ENCODE assay signal across 9 mouse cellular contexts in genomic region chr7:44501563-44502115, GRCm38 (mm10). TPM values are rescaled to one million over a fixed set of nuclear protein-coding genes. Genes with fewer than 3 reads are reported as not detected.
DNase-seq lines count a peak whose midpoint lies in the region; ATAC-seq lines count a peak whose summit lies in the region.
"Had no signal": no experiment of that assay in that cellular context is flagged by ENCODE, and none has a peak within 500 bp of the region (broad histone marks: within the 10 kb centered on the region; RNA-seq: fewer than 3 reads in every experiment).

No protein-coding gene starts in this region.

- ATAC-seq in forebrain, embryonic 13.5 days, result peak; percentile 60; the same call in 1 of the 2 replicates
- peak; percentile 33; the same call in 1 of the 2 replicates for ATAC-seq in lung, embryonic 15.5 days (ENCODE audit: borderline replicate concordance, extremely low read depth, low FRiP score, low TSS enrichment)

- H3K4me3 ChIP-seq in forebrain, embryonic 13.5 days, result no peak overlapping the region
- H3K4me3 ChIP-seq in lung, embryonic 15.5 days, result no peak overlapping the region
- H3K4me3 ChIP-seq: hindbrain, embryonic 15.5 days had no signal

- H3K9ac ChIP-seq in forebrain, embryonic 13.5 days, result 0 out of 2 replicates have a peak overlapping the region, but pooled peaks have one; percentile 1
- H3K9ac ChIP-seq in lung, embryonic 15.5 days, result no peak overlapping the region
- H3K9ac ChIP-seq: hindbrain, embryonic 15.5 days had no signal

- H3K36me3 ChIP-seq in forebrain, embryonic 13.5 days (ENCODE audit: poor library complexity, severe bottlenecking), result no peaks in the 10 kb centered on the region
- H3K36me3 ChIP-seq in lung, embryonic 15.5 days, result no peaks in the 10 kb centered on the region
- H3K36me3 ChIP-seq: hindbrain, embryonic 15.5 days had no signal

- 39% methylated on average over 5 of the region's 5 CpGs for WGBS in forebrain, embryonic 13.5 days
- WGBS in lung, embryonic 15.5 days, result 30% methylated on average over 5 of the region's 5 CpGs

- peaks cover 11% of the 10 kb centered on the region for H3K4me1 ChIP-seq in forebrain, embryonic 13.5 days
- peaks cover 8% of the 10 kb centered on the region; the same call in 1 of the 2 replicates for H3K4me1 ChIP-seq in lung, embryonic 15.5 days

- H3K27ac ChIP-seq in forebrain, embryonic 13.5 days, result no peak overlapping the region
- no peak overlapping the region for H3K27ac ChIP-seq in lung, embryonic 15.5 days
- H3K27ac ChIP-seq: hindbrain, embryonic 15.5 days had no signal

- peak; percentile 77 for DNase-seq in 3T3-L1 (ENCODE audit: low read depth, low spot score)
- DNase-seq in CD4-positive helper T cell, adult 2 months (ENCODE audit: low read depth, low spot score), result peak; percentile 77
- DNase-seq in c-Kit-negative CD71-positive TER-119-positive erythroid progenitor cells, embryonic 14.5 days (ENCODE audit: low read depth, low spot score), result peak; percentile 54
- peak; percentile 69 for DNase-seq in kidney, postnatal 14 days
- peak; percentile 87 for DNase-seq in retina, embryonic 14.5 days (ENCODE audit: low spot score)
- peak; percentile 44 to 46 for DNase-seq in urinary bladder, postnatal 36 days (ENCODE audit: low spot score in 2 of 2)

- no peak overlapping the region for H3K4me2 ChIP-seq in forebrain, embryonic 13.5 days
- H3K4me2 ChIP-seq in lung, embryonic 15.5 days, result no peak overlapping the region
- H3K4me2 ChIP-seq: hindbrain, embryonic 15.5 days had no signal

- no peaks in the 10 kb centered on the region for H3K9me3 ChIP-seq in forebrain, embryonic 13.5 days (replicated peaks)
- H3K9me3 ChIP-seq in lung, embryonic 15.5 days, result no peaks in the 10 kb centered on the region
- H3K9me3 ChIP-seq: hindbrain, embryonic 15.5 days had no signal

- H3K27me3 ChIP-seq in forebrain, embryonic 13.5 days, result no peaks in the 10 kb centered on the region
- H3K27me3 ChIP-seq in lung, embryonic 15.5 days, result 0 out of 2 replicates have a peak, but pooled peaks cover 7% of the 10 kb centered on the region
- H3K27me3 ChIP-seq: hindbrain, embryonic 15.5 days had no signal

RNA-seq across cellular contexts. Expression of gene Fam71e1, which starts 5.3 kb away (rescaled TPM):
- polyA plus RNA-seq in forebrain, embryonic 13.5 days (2015; fragmentation: Nextera tagmentation; extraction: Ambion mirVana), result 30.1 and 35.0 TPM in 2 replicates
- polyA plus RNA-seq in lung, embryonic 15.5 days (2015; fragmentation: Nextera tagmentation; extraction: Ambion mirVana), result 9.1 and 11.1 TPM in 2 replicates

RNA-seq across cellular contexts. Expression of gene Emc10, which starts 5.3 kb away (rescaled TPM):
- 101 and 106 TPM in 2 replicates for polyA plus RNA-seq in forebrain, embryonic 13.5 days (2015; fragmentation: Nextera tagmentation; extraction: Ambion mirVana)
- 107 and 108 TPM in 2 replicates for polyA plus RNA-seq in lung, embryonic 15.5 days (2015; fragmentation: Nextera tagmentation; extraction: Ambion mirVana)

RNA-seq across cellular contexts. Expression of gene Mybpc2, which starts 22.8 kb away (rescaled TPM):
- 0.13 and 0.14 TPM in 2 replicates for polyA plus RNA-seq in forebrain, embryonic 13.5 days (2015; fragmentation: Nextera tagmentation; extraction: Ambion mirVana)
- polyA plus RNA-seq in lung, embryonic 15.5 days (2015; fragmentation: Nextera tagmentation; extraction: Ambion mirVana), result 0.45 and 0.65 TPM in 2 replicates

RNA-seq across cellular contexts. Expression of gene Spib, which starts 30.2 kb away (rescaled TPM):
- polyA plus RNA-seq in forebrain, embryonic 13.5 days (2015; fragmentation: Nextera tagmentation; extraction: Ambion mirVana), result not detected in 2 replicates
- 0.77 and 2.0 TPM in 2 replicates for polyA plus RNA-seq in lung, embryonic 15.5 days (2015; fragmentation: Nextera tagmentation; extraction: Ambion mirVana)
- polyA plus RNA-seq: hindbrain, embryonic 15.5 days had no signal

RNA-seq across cellular contexts. Expression of gene Josd2, which starts 33.9 kb away (rescaled TPM):
- 49.0 and 56.1 TPM in 2 replicates for polyA plus RNA-seq in forebrain, embryonic 13.5 days (2015; fragmentation: Nextera tagmentation; extraction: Ambion mirVana)
- 109 and 111 TPM in 2 replicates for polyA plus RNA-seq in lung, embryonic 15.5 days (2015; fragmentation: Nextera tagmentation; extraction: Ambion mirVana)
